Mouse (Mus musculus) G1E (cell line): ENCODE results near the gene Pard3b.

Source experiments
- CTCF ChIP-seq: IDR thresholded peaks from 2 replicates; pipeline ENCODE4 v1.5.1; 2012; ENCODE audit warnings: low read depth, low read length, inconsistent platforms, mixed read lengths
- GATA1 ChIP-seq: IDR thresholded peaks from 2 replicates; pipeline ENCODE4 v1.6.1; 2012; ENCODE audit warnings: borderline replicate concordance, low read length, inconsistent platforms, mixed read lengths
- POLR2AphosphoS5 ChIP-seq: IDR thresholded peaks from 2 replicates; pipeline ENCODE4 v1.6.1; 2012; ENCODE audit warnings: low read depth, low read length, inconsistent platforms; ENCODE audit not compliant: insufficient replicate concordance
- TAL1 ChIP-seq: conservative IDR thresholded peaks from 2 replicates; pipeline ENCODE4 v1.6.1; 2012; ENCODE audit warnings: low read depth, low read length, inconsistent platforms, mixed read lengths

- TF ChIP-seq CTCF (no peak), GATA1 (no peak), TAL1 (no peak), POLR2AphosphoS5 (no peak)
Measured at GRCm38 (mm10) chr1:61997711-61998110, 359.1 kb downstream of the Pard3b start.
